Comparison of ENCODE assay signal across 21 mouse cellular contexts in genomic region chr13:72061659-72062058, GRCm38 (mm10).
DNase-seq lines count a peak whose midpoint lies in the region; ATAC-seq and TF ChIP-seq lines count a peak whose summit lies in the region.
"Had no signal": no experiment of that assay in that cellular context is flagged by ENCODE, and none has a peak within 500 bp of the region (broad histone marks: within the 10 kb centered on the region; RNA-seq: fewer than 3 reads in every experiment).

No protein-coding gene starts in this region.

- no peaks in the 10 kb centered on the region for H3K36me3 ChIP-seq in hindbrain, embryonic 10.5 days
- H3K36me3 ChIP-seq in hindbrain, postnatal 0 days (ENCODE audit: insufficient read depth, low read length), result no peaks in the 10 kb centered on the region
- H3K36me3 ChIP-seq in neural tube, embryonic 11.5 days (ENCODE audit: control insufficient read depth, insufficient read depth, low read length), result no peaks in the 10 kb centered on the region
- H3K36me3 ChIP-seq in embryonic facial prominence, embryonic 14.5 days (ENCODE audit: control insufficient read depth, insufficient read depth, low read length), result no peaks in the 10 kb centered on the region
- H3K36me3 ChIP-seq: kidney, embryonic 15.5 days; liver, embryonic 13.5 days; neural tube, embryonic 13.5 days had no signal

- ATAC-seq in hindbrain, postnatal 0 days, result no peak
- ATAC-seq in neural tube, embryonic 11.5 days (ENCODE audit: insufficient read depth, low FRiP score, low TSS enrichment), result no peak
- ATAC-seq in embryonic facial prominence, embryonic 14.5 days (ENCODE audit: low read depth), result 0 out of 2 replicates have a peak, but pooled peaks have one; percentile 63

- peak overlapping the region; percentile 69; the same call in 1 of the 2 replicates for H3K27ac ChIP-seq in hindbrain, embryonic 10.5 days
- no peak overlapping the region for H3K27ac ChIP-seq in hindbrain, postnatal 0 days
- H3K27ac ChIP-seq in neural tube, embryonic 11.5 days (ENCODE audit: low read depth, low read length), result no peak overlapping the region
- no peak overlapping the region for H3K27ac ChIP-seq in embryonic facial prominence, embryonic 14.5 days (replicated peaks; ENCODE audit: low read depth, low read length)
- H3K27ac ChIP-seq: heart, adult 2 months; kidney, embryonic 15.5 days; left cerebral cortex, adult 2 months; liver, embryonic 13.5 days; macrophage; neural tube, embryonic 13.5 days; stomach, postnatal 0 days had no signal

- no peak overlapping the region for H3K4me3 ChIP-seq in hindbrain, embryonic 10.5 days
- no peak overlapping the region for H3K4me3 ChIP-seq in hindbrain, postnatal 0 days (ENCODE audit: low read length)
- H3K4me3 ChIP-seq in neural tube, embryonic 11.5 days (ENCODE audit: low read depth, low read length), result no peak overlapping the region
- H3K4me3 ChIP-seq in embryonic facial prominence, embryonic 14.5 days (ENCODE audit: low read depth, low read length), result no peak overlapping the region
- H3K4me3 ChIP-seq: heart, adult 2 months; kidney, embryonic 15.5 days; left cerebral cortex, adult 2 months; liver, embryonic 13.5 days; neural tube, embryonic 13.5 days had no signal

- DNase-seq in hindbrain, embryonic 10.5 days (ENCODE audit: low spot score), result peak; percentile 10
- no peak for DNase-seq in hindbrain, postnatal 0 days (ENCODE audit: low spot score)
- DNase-seq in neural tube, embryonic 11.5 days (ENCODE audit: low spot score), result peak; percentile 36
- DNase-seq in neural tube, embryonic 10.5 days (ENCODE audit: extremely low spot score, low spot score), result no peak
- peak; percentile 35 for DNase-seq in embryonic facial prominence, embryonic 14.5 days (ENCODE audit: low spot score)
- peak; percentile 41 for DNase-seq in retina, embryonic 14.5 days (ENCODE audit: low spot score)
- DNase-seq in left cerebral cortex, postnatal 10 days (ENCODE audit: extremely low spot score in 1 of 2, low spot score in 2 of 2), result no peak
- DNase-seq in right cerebral cortex, postnatal 25 days, result no peak
- DNase-seq: cerebellum, adult 9-10 months; gastrocnemius, postnatal 14 days; heart, adult 2 months; heart, postnatal 4 days; kidney, postnatal 4 days; layer of hippocampus, adult 9-11 months; liver, embryonic 13.5 days; lung, embryonic 14.5 days had no signal

- no peak for TF ChIP-seq CTCF in hindbrain, postnatal 0 days (IDR thresholded peaks at IDR 0.05; ENCODE audit: low read depth)

- H3K4me1 ChIP-seq in hindbrain, embryonic 10.5 days (replicated peaks), result peaks cover 32% of the 10 kb centered on the region
- H3K4me1 ChIP-seq in hindbrain, postnatal 0 days (ENCODE audit: insufficient read depth, low read length), result no peaks in the 10 kb centered on the region
- H3K4me1 ChIP-seq in neural tube, embryonic 11.5 days (ENCODE audit: control insufficient read depth, insufficient read depth, low read length), result peaks cover 5% of the 10 kb centered on the region
- no peaks in the 10 kb centered on the region for H3K4me1 ChIP-seq in embryonic facial prominence, embryonic 14.5 days (ENCODE audit: control insufficient read depth, insufficient read depth, low read length)
- H3K4me1 ChIP-seq: kidney, embryonic 15.5 days; liver, embryonic 13.5 days had no signal

- 35% methylated on average over 6 of the region's 6 CpGs for WGBS in hindbrain, embryonic 10.5 days
- WGBS in hindbrain, postnatal 0 days, result 20% methylated on average over 6 of the region's 6 CpGs
- 25% methylated on average over 6 of the region's 6 CpGs for WGBS in neural tube, embryonic 11.5 days
- 27% methylated on average over 6 of the region's 6 CpGs for WGBS in embryonic facial prominence, embryonic 14.5 days

- no peak overlapping the region for H3K9ac ChIP-seq in hindbrain, postnatal 0 days (replicated peaks; ENCODE audit: low read length)
- H3K9ac ChIP-seq in neural tube, embryonic 11.5 days (ENCODE audit: low read length), result no peak overlapping the region
- H3K9ac ChIP-seq in embryonic facial prominence, embryonic 14.5 days (ENCODE audit: low read depth, low read length), result no peak overlapping the region
- H3K9ac ChIP-seq: kidney, embryonic 15.5 days; liver, embryonic 13.5 days; lung, embryonic 14.5 days; neural tube, embryonic 13.5 days had no signal

- intact Hi-C loops in left cerebral cortex, postnatal 10 days (cut with DNase I), result no loop called here

- no peaks in the 10 kb centered on the region for H3K9me3 ChIP-seq in hindbrain, embryonic 10.5 days
- H3K9me3 ChIP-seq in hindbrain, postnatal 0 days (ENCODE audit: low read length), result no peaks in the 10 kb centered on the region
- H3K9me3 ChIP-seq in neural tube, embryonic 11.5 days (ENCODE audit: control insufficient read depth, low read length), result no peaks in the 10 kb centered on the region
- no peaks in the 10 kb centered on the region for H3K9me3 ChIP-seq in embryonic facial prominence, embryonic 14.5 days (ENCODE audit: control insufficient read depth, low read length)
- H3K9me3 ChIP-seq: kidney, embryonic 15.5 days; liver, embryonic 13.5 days; neural tube, embryonic 13.5 days had no signal

- no peak overlapping the region for H3K4me2 ChIP-seq in hindbrain, postnatal 0 days (ENCODE audit: low read depth, low read length)
- no peak overlapping the region for H3K4me2 ChIP-seq in neural tube, embryonic 11.5 days (ENCODE audit: low read depth)
- no peak overlapping the region for H3K4me2 ChIP-seq in embryonic facial prominence, embryonic 14.5 days (ENCODE audit: low read depth, low read length)
- H3K4me2 ChIP-seq: kidney, embryonic 15.5 days; liver, embryonic 13.5 days; lung, embryonic 14.5 days; neural tube, embryonic 13.5 days had no signal

- no peaks in the 10 kb centered on the region for H3K27me3 ChIP-seq in hindbrain, embryonic 10.5 days (ENCODE audit: insufficient read depth, poor library complexity, severe bottlenecking)
- H3K27me3 ChIP-seq in hindbrain, postnatal 0 days (ENCODE audit: insufficient read depth, low read length), result no peaks in the 10 kb centered on the region
- no peaks in the 10 kb centered on the region for H3K27me3 ChIP-seq in neural tube, embryonic 11.5 days (ENCODE audit: control insufficient read depth, insufficient read depth, low read length)
- H3K27me3 ChIP-seq in embryonic facial prominence, embryonic 14.5 days (replicated peaks; ENCODE audit: control insufficient read depth, insufficient read depth, low read length), result no peaks in the 10 kb centered on the region
- H3K27me3 ChIP-seq: liver, embryonic 13.5 days had no signal

Comparison
In these comparisons a context has a peak if more than half of its experiments do, and no peak if none do; other contexts are left out.
1. DNase-seq: peak in hindbrain, embryonic 10.5 days (single experiment), neural tube, embryonic 11.5 days (single experiment), embryonic facial prominence, embryonic 14.5 days (single experiment) and retina, embryonic 14.5 days (single experiment); none in hindbrain, postnatal 0 days (single experiment), neural tube, embryonic 10.5 days (single experiment), left cerebral cortex, postnatal 10 days (0 of 2) and right cerebral cortex, postnatal 25 days (single experiment).